Mouse (Mus musculus): Measurements from ENCODE around the gene Pdk1. TPM values are rescaled to one million over a fixed set of nuclear protein-coding genes. Genes with fewer than 3 reads are reported as not detected.
A peak's percentile ranks its signal among the peaks of the same experiment; 100 is the strongest.

Pdk1 gene
- total RNA-seq (2022), result 10 to 100 TPM; 60.8 to 70.6 (median 68.1) TPM

GRCm38 (mm10) chr2:71872801-71873443 lies at the start of gene Pdk1:
Gene Pdk1, plus strand, starts transcription at chr2:71873224.
- DNase-seq (ENCODE audit: low spot score in 2 of 2), result peak; percentile 99

GRCm38 (mm10) chr2:71824146-71824545 lies 48.9 kb upstream of the Pdk1 start:
- DNase-seq (ENCODE audit: low spot score in 2 of 2), result no peak

GRCm38 (mm10) chr2:71827711-71828110 lies 45.3 kb upstream of the Pdk1 start:
- no peak for DNase-seq (ENCODE audit: low spot score in 2 of 2)

- DNase-seq (ENCODE audit: low spot score in 2 of 2), result no peak
Measured at GRCm38 (mm10) chr2:71828928-71829327, 44.1 kb upstream of the Pdk1 start.

GRCm38 (mm10) chr2:71833626-71834025 lies 39.4 kb upstream of the Pdk1 start:
- DNase-seq (ENCODE audit: low spot score in 2 of 2), result no peak

GRCm38 (mm10) chr2:71834371-71834770 lies 38.7 kb upstream of the Pdk1 start:
- DNase-seq (ENCODE audit: low spot score in 2 of 2), result no peak

- DNase-seq (ENCODE audit: low spot score in 2 of 2), result no peak
Measured at GRCm38 (mm10) chr2:71835556-71835955, 37.5 kb upstream of the Pdk1 start.

- no peak for DNase-seq (ENCODE audit: low spot score in 2 of 2)
Measured at GRCm38 (mm10) chr2:71836232-71836631, 36.8 kb upstream of the Pdk1 start.

DNA sequence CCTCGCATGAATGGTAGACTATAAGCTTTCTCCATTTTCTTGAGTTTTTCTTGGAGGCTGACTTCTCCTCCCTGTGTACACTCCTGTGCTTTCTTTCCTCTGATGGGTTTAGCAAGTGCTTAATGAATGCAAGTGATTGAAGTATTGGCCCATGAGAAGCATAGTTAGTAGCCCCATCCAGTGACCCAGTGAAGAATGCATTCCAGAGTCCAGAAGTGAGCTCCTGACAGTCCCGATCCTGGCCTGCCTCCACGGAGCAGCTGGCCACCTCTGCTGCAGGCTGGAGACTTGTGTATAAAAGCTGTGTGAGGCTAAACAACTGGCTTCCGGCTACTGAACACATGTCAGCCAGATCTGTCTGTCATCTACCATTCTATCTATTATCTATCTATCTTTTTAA lies 35.8 kb upstream of the Pdk1 start:
- DNase-seq (ENCODE audit: low spot score in 2 of 2), result no peak

GRCm38 (mm10) chr2:71837791-71838190 lies 35.2 kb upstream of the Pdk1 start:
- DNase-seq (ENCODE audit: low spot score in 2 of 2), result peak in 1 of 2 experiments; percentile 12

GRCm38 (mm10) chr2:71843316-71843715 lies 29.7 kb upstream of the Pdk1 start:
- no peak for DNase-seq (ENCODE audit: low spot score in 2 of 2)

DNA sequence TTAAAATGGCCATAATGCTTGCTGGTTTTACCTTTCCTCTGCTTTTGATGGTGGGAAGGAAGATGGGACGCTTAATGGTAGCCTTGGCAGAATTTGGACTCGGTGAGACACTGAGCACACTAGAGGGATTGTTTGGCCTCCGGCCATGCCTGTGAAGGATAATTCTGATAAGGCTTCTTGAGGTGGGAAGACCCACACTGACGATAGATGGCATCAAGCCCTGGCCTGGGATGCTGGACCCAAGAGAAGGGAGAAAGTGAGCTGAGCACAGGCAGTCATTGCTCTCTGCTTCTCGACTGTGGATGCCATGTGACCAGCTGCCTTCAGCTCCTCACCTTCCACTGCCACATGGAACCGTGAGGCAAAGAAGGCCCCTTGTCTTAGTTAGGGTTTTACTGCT lies 28.1 kb upstream of the Pdk1 start:
- DNase-seq (ENCODE audit: low spot score in 2 of 2), result no peak

GRCm38 (mm10) chr2:71852161-71852560 lies 20.9 kb upstream of the Pdk1 start:
- peak; percentile 24 to 43 for DNase-seq (ENCODE audit: low spot score in 2 of 2)

DNA sequence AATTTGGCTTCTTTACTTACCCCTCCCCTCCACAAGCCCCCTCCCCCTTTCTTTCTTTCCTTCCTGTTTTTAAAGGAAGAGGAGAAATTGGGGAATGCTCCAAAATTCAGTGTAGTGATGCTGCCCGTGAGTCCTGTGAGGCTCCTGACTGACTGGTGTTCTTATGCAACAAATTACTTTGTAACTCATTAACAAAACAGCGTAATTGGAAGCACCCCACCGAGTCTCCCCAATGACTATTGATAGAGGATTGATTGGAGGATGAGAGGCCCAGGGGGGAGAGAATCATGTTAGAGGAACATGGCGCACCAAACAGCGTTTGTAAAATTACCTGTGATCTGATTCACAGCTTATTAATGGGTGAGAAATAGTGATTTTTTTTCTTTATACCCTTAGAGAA lies 17.9 kb upstream of the Pdk1 start:
- DNase-seq (ENCODE audit: low spot score in 2 of 2), result no peak

GRCm38 (mm10) chr2:71863531-71864173 lies 9.4 kb upstream of the Pdk1 start:
- no peak for DNase-seq (ENCODE audit: low spot score in 2 of 2)

DNA sequence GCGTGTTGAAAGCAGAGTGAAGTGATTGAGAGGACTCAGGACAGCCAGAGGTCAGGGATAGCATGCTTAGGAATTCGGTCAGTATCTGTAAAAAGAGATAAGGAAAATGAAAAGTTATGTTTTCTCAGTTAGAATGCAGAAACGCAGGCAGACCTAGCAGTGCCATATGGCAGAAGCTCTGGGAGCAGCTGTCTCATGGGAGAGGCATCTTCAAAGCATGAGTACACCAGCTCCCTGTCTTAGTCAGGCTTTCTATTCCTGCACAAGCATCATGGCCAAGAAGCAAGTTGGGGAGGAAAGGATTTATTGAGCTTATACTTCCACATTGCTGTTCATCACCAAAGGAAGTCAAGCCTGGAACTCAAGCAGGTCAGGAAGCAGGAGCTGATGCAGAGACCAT lies 8.0 kb upstream of the Pdk1 start:
- no peak for DNase-seq (ENCODE audit: low spot score in 2 of 2)

DNA sequence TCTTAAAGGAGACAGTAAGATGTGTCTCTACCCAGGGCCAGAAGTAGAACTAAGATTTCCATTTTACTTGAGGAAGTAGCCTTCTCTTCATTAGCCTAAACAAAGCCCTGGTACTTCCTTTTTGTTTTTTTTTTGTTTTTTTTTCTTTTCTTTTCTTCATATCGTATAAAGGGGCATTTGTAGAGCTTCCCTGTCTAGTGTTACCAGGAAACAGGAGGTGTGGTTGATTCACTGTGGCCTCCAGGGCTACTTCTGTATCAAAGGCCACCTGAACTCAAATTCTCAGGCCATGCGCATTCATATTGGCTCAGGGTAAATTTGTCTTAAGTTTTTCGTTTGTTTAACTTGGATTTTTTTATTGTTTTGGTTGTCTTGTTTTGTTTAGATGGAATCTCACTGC lies 7.1 kb upstream of the Pdk1 start:
- DNase-seq (ENCODE audit: low spot score in 2 of 2), result no peak

DNA sequence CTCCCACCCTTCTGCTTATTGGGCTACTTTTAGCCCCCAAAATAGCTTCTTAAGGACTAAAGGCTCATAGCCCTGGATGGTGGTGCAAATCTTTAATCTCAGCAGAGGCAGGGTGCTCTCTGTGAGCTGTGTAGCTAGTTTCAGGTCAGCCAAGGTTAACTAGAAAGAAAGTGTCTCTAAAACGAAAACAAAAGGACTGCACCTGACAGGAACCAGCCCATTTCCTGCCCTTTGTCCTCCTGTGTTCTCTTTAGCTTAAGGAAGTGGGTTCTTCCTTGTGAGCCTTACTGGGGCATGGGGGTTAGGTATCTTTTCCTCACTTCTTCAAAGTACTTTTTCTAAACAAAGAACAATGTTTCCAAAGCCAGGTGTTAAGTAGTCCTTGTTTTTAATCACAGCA lies 6.5 kb upstream of the Pdk1 start:
- no peak for DNase-seq (ENCODE audit: low spot score in 2 of 2)

GRCm38 (mm10) chr2:71867019-71867418 lies 6.0 kb upstream of the Pdk1 start:
- DNase-seq (ENCODE audit: low spot score in 2 of 2), result no peak

- no peak for DNase-seq (ENCODE audit: low spot score in 2 of 2)
Measured at GRCm38 (mm10) chr2:71867480-71867879, 5.5 kb upstream of the Pdk1 start.

- no peak for DNase-seq (ENCODE audit: low spot score in 2 of 2)
Measured at GRCm38 (mm10) chr2:71868256-71868655, 4.8 kb upstream of the Pdk1 start.

DNA sequence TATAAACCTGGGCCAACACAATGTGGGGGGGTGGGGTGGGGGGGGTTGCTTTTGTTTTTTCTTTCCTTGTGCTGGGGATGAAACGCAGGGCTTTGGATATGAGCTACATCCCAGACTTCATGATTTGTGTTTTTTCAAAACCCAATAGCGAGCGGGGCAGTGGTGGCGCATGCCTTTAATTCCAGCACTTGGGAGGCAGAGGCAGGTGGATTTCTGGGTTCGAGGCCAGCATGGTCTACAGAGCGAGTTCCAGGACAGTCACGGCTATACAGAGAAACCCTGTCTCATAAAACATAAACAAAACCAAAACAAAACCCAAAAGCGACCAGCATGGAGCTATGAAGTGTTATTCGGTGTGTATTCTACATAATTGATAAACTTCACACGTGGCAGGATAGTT lies 883 bp upstream of the Pdk1 start:
- no peak for DNase-seq (ENCODE audit: low spot score in 2 of 2)
